Mouse (Mus musculus) retina, postnatal 1 day (tissue): ENCODE data around the gene 4930402K13Rik.
A peak's percentile ranks its signal among the peaks of the same experiment; 100 is the strongest.
"Not testable (repeated sequence)": the region's sequence is repeated elsewhere in the genome, so short reads cannot be mapped to it uniquely, and the experiment has no call there.

Source experiments
- DNase-seq: peaks from one replicate; pipeline ENCODE4 v3.0.0-alpha.2; 2012

The 4930402K13Rik gene

DNA sequence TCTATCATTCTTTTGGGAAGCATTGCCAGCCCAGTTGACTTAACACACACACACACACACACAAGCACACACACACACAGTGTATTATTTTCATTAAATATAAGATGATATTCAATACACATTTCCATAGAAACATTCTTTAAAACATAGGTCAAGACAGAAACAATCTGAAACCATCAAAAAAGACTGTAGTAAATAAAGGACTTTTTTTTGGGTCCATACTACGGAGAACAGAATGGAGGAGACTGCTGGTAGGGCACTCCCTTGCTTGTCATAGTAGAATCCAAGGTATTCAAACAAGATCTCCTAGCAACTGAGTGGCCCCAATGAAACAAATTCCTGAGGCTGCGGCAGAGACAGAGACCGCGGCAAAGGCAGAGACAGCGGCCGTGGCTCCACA is at the start of gene 4930402K13Rik:
Gene 4930402K13Rik, plus strand, starts transcription at position 301 of the 400 bp plus-strand sequence.
- DNase-seq, result no peak

DNA sequence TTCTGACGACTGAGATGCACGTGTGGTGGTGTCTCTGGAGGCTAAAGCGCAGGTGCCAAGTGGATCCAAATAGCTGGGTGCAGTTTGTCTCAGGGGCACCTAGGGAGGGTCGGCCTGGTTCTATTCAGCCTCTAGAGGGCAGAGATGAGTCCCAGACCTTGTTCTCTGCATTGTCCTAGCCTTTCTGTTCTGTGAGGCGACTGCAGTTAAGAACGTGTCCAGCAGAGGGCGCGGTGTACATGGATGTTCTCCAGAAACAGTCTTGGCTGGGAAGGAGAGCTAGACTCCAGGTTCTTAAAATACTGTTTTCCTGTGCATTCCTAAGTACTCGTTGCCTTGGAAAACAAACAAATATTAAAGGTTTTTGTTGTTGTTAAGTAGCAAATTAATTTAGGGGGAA is 43.4 kb upstream of the 4930402K13Rik start:
- DNase-seq, result not testable (repeated sequence)

DNA sequence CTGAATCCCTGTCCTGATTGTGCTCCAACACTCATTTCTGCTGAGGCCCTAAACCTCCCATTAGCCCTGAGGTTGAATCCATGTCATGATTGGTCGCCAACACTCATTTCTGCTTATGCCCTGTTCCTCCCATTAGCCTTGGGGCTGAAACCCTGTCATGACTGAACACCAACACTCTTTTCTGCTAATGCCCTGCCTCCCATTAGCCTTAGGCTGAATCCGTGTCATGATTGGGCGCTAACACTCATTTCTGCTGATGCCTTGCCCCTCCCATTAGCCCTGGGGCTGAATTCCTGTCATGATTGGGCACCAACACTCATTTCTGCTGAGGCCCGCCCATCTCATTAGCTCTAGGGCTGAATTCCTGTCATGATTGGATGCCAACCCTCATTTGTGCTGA is 42.3 kb upstream of the 4930402K13Rik start:
- DNase-seq, result peak; percentile 32

DNA sequence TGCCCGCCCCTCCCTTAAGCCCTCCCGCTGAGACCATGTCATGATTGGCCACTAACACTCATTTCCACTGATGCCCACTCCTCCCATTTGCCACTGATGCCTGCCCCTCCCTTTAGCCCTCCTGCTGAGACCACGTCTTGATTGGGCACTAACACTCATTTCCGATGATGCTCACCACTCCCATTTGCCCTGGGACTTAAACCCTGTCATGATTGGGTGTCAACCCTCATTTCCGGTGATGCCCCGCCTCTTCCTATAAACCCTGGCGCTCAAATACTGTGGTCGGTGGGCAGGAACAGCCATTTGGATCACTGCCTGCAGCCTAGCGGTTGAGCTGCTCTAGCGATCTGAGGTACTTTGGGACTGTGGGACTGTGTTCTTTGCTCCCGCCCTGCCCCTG is 41.6 kb upstream of the 4930402K13Rik start, which contains the start of gene Fthl17f:
Gene Fthl17f, plus strand, starts transcription at position 301 of the 400 bp plus-strand sequence.
- not testable (repeated sequence) for DNase-seq

DNA sequence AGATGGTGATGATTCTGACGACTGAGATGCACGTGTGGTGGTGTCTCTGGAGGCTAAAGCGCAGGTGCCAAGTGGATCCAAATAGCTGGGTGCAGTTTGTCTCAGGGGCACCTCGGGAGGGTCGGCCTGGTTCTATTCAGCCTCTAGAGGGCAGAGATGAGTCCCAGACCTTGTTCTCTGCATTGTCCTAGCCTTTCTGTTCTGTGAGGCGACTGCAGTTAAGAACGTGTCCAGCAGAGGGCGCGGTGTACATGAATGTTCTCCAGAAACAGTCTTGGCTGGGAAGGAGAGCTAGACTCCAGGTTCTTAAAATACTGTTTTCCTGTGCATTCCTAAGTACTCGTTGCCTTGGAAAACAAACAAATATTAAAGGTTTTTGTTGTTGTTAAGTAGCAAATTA is 26.7 kb upstream of the 4930402K13Rik start:
- DNase-seq, result peak; percentile 24

DNA sequence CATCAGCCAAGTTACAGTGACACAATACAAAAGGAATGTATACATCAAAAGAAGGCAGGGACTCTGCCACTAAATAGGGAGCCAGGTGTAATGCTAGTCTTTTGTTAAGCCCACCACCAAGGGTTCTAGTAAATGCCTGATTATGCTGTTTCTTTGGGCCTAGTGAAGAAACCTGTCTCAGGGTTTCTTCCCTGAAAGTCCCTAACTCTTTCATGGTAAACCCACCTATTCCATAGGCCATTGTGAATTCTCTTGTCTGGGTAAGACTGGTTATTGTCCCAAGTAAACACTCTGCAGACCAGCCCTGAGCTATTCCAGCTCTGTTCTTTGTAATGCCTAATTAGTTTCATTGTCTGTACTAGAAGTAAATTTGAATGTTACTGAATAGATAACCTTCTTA is 9.3 kb upstream of the 4930402K13Rik start:
- not testable (repeated sequence) for DNase-seq

DNA sequence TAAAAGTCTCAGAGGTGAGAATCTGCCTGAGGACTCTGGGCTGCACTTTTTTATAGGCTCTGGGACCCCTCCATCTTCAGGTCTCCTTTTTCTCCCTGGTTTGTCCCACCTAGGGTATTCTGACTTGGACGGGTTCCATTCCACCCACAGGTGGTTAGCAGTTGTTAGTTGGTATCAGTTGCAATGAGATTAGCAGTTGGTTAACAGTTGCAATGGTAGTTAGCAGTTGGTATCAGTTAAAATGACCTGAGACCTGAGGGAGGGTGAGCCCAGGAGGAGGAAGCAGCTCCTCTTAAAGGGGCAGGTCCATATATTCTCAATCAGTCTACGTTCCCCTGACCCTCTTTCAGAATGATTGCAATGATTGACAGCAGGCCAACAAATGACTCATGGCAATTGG is 6.0 kb downstream of the 4930402K13Rik start:
- DNase-seq, result no peak

DNA sequence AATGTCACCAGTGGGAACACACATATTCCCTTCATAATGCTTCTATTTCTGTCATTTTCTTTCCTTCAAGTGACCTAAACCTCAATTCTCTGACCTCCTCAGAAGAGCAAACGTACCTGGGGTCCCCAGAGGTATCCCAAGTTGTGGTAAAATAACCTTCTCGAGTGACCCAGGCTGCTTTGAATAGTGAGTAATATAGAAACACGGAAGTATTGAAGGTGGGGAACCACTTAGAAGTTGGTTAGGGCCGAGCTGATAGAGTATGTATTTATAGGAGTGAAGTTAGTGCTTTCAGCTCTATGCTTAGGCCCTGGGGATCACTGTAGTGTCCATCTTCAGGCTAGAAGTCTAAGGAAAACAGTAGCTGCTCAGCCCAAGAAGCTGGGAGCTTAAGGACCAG is 20.6 kb downstream of the 4930402K13Rik start:
- DNase-seq, result no peak

DNA sequence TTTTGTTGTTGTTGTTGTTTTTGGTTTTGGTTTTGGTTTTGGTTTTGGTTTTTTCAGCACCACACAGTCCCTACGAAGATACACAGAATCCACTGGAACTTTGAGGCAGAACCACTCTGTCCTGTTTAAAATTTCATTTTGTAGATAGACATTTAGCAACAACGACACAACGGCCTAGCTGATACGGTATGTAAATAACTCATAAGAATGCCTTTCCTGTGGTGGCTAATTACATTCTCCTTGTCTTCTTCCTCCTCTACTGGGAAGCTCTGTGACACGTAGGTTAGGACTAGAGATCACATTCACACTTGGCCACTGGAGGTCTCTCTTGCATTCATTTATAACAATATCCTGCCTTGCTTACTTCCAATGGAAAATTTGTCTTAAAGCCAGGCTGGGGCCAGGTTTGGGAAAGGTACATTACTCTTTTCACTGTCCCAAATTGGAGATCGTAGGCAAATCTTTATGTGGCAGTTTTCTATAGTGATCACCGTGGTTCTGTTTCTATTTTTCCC is 24.0 kb downstream of the 4930402K13Rik start:
- DNase-seq, result peak; percentile 27

DNA sequence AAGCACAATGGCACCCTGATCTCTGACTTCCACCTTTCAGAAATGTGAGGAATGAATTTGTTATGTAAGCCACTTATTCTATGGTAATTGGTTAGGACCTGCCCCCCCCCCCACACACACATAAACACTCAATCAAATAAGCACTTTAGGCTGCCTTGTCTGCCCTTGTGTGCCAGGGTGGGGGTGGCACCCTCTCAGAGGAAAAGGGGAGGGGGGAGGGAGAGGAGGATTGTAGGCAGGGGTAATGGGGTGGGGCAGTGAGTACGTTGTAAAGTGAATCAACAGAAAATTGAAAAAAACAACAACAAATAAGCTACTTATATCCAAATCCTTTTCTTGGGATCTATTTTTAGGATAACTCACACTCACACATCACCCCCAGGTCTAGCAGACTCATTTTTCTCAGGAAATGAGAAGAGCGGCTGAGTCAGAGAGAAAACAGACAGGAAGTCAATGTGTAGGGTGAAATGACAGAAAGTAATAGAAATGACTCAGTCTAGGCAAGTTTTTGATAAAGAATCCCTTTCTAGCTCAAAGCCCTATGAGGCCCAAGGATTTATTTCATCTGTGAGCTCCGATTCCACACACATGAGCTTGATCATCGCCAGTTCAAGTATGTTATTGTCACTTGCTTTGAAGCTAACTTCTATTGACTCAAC is 35.1 kb downstream of the 4930402K13Rik start:
- no peak for DNase-seq

DNA sequence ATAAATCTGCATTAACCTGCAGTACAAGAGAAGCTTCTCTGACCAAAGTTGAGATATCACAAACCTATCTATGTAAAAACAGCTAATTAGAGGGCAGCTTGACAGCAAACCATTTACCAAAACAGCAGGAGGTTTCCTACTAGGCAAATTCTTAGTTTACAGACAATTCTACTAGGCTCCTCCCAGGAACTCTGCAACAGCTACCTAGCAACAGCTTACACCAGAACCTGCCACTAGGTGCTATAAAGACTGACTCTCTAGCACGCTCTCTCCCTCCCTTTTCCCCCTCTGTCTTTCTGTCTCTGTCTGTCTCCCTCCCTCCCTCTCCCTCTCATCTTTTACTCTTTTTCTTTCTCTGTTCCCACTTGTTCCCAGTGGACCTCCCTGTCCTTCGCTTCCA is 38.3 kb downstream of the 4930402K13Rik start:
- no peak for DNase-seq
